Mouse (Mus musculus) midbrain, postnatal 0 days (tissue): ENCODE measurements around the gene Rab3gap2. TPM values are rescaled to one million over a fixed set of nuclear protein-coding genes. Genes with fewer than 3 reads are reported as not detected.

Experiments used
- ATAC-seq: fragments of 200-750 bp; cut with Nextera tagmentation; 2 replicates; pipeline ENCODE4 v1.8.0; 2017; ENCODE audit warnings: moderate number of reproducible peaks, mild to moderate bottlenecking, moderate TSS enrichment, moderate library complexity; ENCODE audit not compliant: low FRiP score
- DNase-seq: peaks from one replicate; pipeline ENCODE4 v3.0.0-alpha.2; 2015; ENCODE audit warnings: low spot score
- H3K27ac ChIP-seq: fragments of 300-500 bp; sonication (generic); 2 replicates; pipeline ENCODE4 v1.5.1; 2014; ENCODE audit warnings: low read depth, mild to moderate bottlenecking, low read length, mixed read lengths
- H3K27me3 ChIP-seq: fragments of 300-500 bp; sonication (generic); 2 replicates; pipeline ENCODE4 v1.6.1; 2014; ENCODE audit warnings: low read length, control low read depth, mixed read lengths; ENCODE audit not compliant: insufficient read depth
- H3K36me3 ChIP-seq: fragments of 300-500 bp; sonication (generic); 2 replicates; pipeline ENCODE4 v1.6.1; 2014; ENCODE audit warnings: low read length, control low read depth, mixed read lengths; ENCODE audit not compliant: insufficient read depth
- H3K4me1 ChIP-seq: fragments of 300-500 bp; sonication (generic); 2 replicates; pipeline ENCODE4 v1.6.1; 2014; ENCODE audit warnings: mild to moderate bottlenecking, control low read depth, antibody characterized with exemption, low read length, mixed read lengths; ENCODE audit not compliant: insufficient read depth
- H3K4me2 ChIP-seq: fragments of 300-500 bp; sonication (generic); 2 replicates; pipeline ENCODE4 v1.6.1; 2014; ENCODE audit warnings: low read depth, mild to moderate bottlenecking, low read length, mixed read lengths; ENCODE audit not compliant: poor library complexity, severe bottlenecking
- H3K4me3 ChIP-seq: fragments of 300-500 bp; sonication (generic); 2 replicates; pipeline ENCODE4 v1.5.1; 2014; ENCODE audit warnings: low read depth, mild to moderate bottlenecking, low read length, moderate library complexity
- H3K9ac ChIP-seq: fragments of 300-500 bp; sonication (generic); replicated peaks from 2 replicates; pipeline ENCODE4 v1.6.1; 2014; ENCODE audit warnings: mild to moderate bottlenecking, low read length, moderate library complexity, mixed read lengths; ENCODE audit not compliant: poor library complexity, severe bottlenecking
- H3K9me3 ChIP-seq: fragments of 300-500 bp; sonication (generic); 2 replicates; pipeline ENCODE4 v1.6.1; 2016; ENCODE audit warnings: low read length, control low read depth
- CTCF ChIP-seq: IDR thresholded peaks from 2 replicates; pipeline ENCODE4 v1.5.1; 2016; ENCODE audit warnings: antibody characterized with exemption, mild to moderate bottlenecking
- WGBS: fragments of 180-500 bp; shearing (Covaris S2); extraction: QIAGEN DNeasy Blood & Tissue Kit; methylation state at CpG from one replicate; pipeline ENCODE4 v1.1.7; 2014; 5-methylcytosine and 5-hydroxymethylcytosine counted together
- polyA plus RNA-seq: library from polyadenylated mRNA; unstranded; fragments of >200 nt; fragmentation: Nextera tagmentation; extraction: Ambion mirVana; gene quantifications from 2 replicates; pipeline ENCODE4 v1.2.1, GENCODE M21; 2015
- total RNA-seq: library from RNA; depleted of rRNA; stranded (reverse); fragments of >200 nt; gene quantifications from 2 replicates; pipeline ENCODE4 v1.2.3, GENCODE M21; 2014

Gene Rab3gap2
- total and polyA plus RNA-seq, 2 experiments from 2014 or later: 20.2 to 29.8 TPM

- 93% methylated on average over 9 of the region's 9 CpGs for WGBS
- DNase-seq: no peak
- Histone ChIP-seq H3K27ac (no peak overlapping the region), H3K4me2 (no peak overlapping the region), H3K36me3 (peaks cover 69% of the 10 kb centered on the region), H3K4me1 (no peaks in the 10 kb centered on the region), H3K4me3 (no peak overlapping the region), H3K9ac (no peak overlapping the region), H3K9me3 (no peaks in the 10 kb centered on the region), H3K27me3 (no peaks in the 10 kb centered on the region)
- no peak for TF ChIP-seq CTCF
- ATAC-seq: no peak
Measured at GRCm38 (mm10) chr1:185279288-185279687, 75.4 kb downstream of the Rab3gap2 start.

GRCm38 (mm10) chr1:185280616-185281015, 76.7 kb downstream of the Rab3gap2 start:
- H3K27me3 ChIP-seq: no peaks in the 10 kb centered on the region
- ATAC-seq (no peak), DNase-seq (no peak)
- no peak overlapping the region for H3K4me2 ChIP-seq
- H3K9ac ChIP-seq: no peak overlapping the region
- no peak overlapping the region for H3K4me3 ChIP-seq
- no peak for TF ChIP-seq CTCF
- H3K4me1 ChIP-seq: no peaks in the 10 kb centered on the region
- H3K36me3 ChIP-seq: peaks cover 71% of the 10 kb centered on the region
- H3K9me3 ChIP-seq: no peaks in the 10 kb centered on the region
- 92% methylated on average over 4 of the region's 4 CpGs for WGBS
- no peak overlapping the region for H3K27ac ChIP-seq

- Histone ChIP-seq H3K36me3 (peaks cover 68% of the 10 kb centered on the region), H3K9ac (no peak overlapping the region), H3K9me3 (no peaks in the 10 kb centered on the region), H3K4me3 (no peak overlapping the region), H3K4me1 (no peaks in the 10 kb centered on the region), H3K27ac (no peak overlapping the region), H3K4me2 (no peak overlapping the region), H3K27me3 (no peaks in the 10 kb centered on the region)
- DNase-seq: no peak
- 91% methylated on average over 11 of the region's 11 CpGs for WGBS
- no peak for ATAC-seq
- no peak for TF ChIP-seq CTCF
Measured at GRCm38 (mm10) chr1:185282846-185283245, 78.9 kb downstream of the Rab3gap2 start.

- no peak for TF ChIP-seq CTCF
- WGBS: 97% methylated on average over 15 of the region's 15 CpGs
- no peak overlapping the region for H3K9ac ChIP-seq
- H3K27me3 ChIP-seq: no peaks in the 10 kb centered on the region
- no peak for DNase-seq
- H3K9me3 ChIP-seq: no peaks in the 10 kb centered on the region
- no peak for ATAC-seq
- no peak overlapping the region for H3K4me3 ChIP-seq
- no peak overlapping the region for H3K27ac ChIP-seq
- no peaks in the 10 kb centered on the region for H3K4me1 ChIP-seq
- no peak overlapping the region for H3K4me2 ChIP-seq
- H3K36me3 ChIP-seq: peaks cover 66% of the 10 kb centered on the region
Measured at GRCm38 (mm10) chr1:185283247-185283646, 79.3 kb downstream of the Rab3gap2 start.

- no peaks in the 10 kb centered on the region for H3K9me3 ChIP-seq
- H3K4me1 ChIP-seq: no peaks in the 10 kb centered on the region
- peaks cover 52% of the 10 kb centered on the region for H3K36me3 ChIP-seq
- H3K9ac ChIP-seq: no peak overlapping the region
- no peaks in the 10 kb centered on the region for H3K27me3 ChIP-seq
- ATAC-seq (no peak), DNase-seq (peak; percentile 88)
- no peak overlapping the region for H3K4me2 ChIP-seq
- no peak overlapping the region for H3K4me3 ChIP-seq
- 67% methylated on average over 4 of the region's 4 CpGs for WGBS
- TF ChIP-seq CTCF: no peak
- no peak overlapping the region for H3K27ac ChIP-seq
Measured at GRCm38 (mm10) chr1:185284740-185285139, 80.8 kb downstream of the Rab3gap2 start.

GRCm38 (mm10) chr1:185285171-185285570, 81.3 kb downstream of the Rab3gap2 start:
- Histone ChIP-seq H3K4me3 (no peak overlapping the region), H3K9ac (no peak overlapping the region), H3K4me2 (no peak overlapping the region), H3K4me1 (no peaks in the 10 kb centered on the region), H3K27ac (no peak overlapping the region), H3K36me3 (peaks cover 52% of the 10 kb centered on the region), H3K9me3 (no peaks in the 10 kb centered on the region), H3K27me3 (no peaks in the 10 kb centered on the region)
- 76% methylated on average over 4 of the region's 4 CpGs for WGBS
- no peak for TF ChIP-seq CTCF
- DNase-seq: peak; percentile 77
- ATAC-seq: no peak
